Mouse (Mus musculus): Measurements from ENCODE around the gene Rnf5.

The Rnf5 gene

DNA sequence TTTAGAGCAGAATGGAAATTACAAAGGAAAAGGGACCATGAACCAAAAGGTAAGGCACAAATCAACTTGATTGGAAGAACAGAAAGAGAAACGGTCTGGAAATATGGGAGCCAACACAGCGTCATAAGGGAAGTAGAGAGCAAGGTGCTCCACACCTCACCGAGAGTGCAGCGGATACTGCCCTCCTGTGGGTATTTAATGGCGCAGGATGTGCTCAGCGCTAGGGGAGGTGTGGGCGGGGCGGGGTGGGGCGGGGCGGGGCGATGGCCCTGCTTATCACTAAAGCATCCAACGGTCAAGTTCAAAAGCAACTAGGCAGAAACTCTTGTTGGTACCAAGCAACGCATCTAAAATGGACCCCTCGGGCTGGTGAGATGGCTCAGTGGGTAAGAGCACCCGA, 43.6 kb downstream of the Rnf5 start:
- in situ Hi-C loops (cut with MboI, MseI): no loop called here

- in situ Hi-C loops (cut with MboI, MseI): no loop called here
Measured at GRCm38 (mm10) chr17:34559116-34559515, 44.4 kb downstream of the Rnf5 start.

- in situ Hi-C loops (cut with MboI, MseI): no loop called here
Measured at GRCm38 (mm10) chr17:34557411-34557810, 46.1 kb downstream of the Rnf5 start.

DNA sequence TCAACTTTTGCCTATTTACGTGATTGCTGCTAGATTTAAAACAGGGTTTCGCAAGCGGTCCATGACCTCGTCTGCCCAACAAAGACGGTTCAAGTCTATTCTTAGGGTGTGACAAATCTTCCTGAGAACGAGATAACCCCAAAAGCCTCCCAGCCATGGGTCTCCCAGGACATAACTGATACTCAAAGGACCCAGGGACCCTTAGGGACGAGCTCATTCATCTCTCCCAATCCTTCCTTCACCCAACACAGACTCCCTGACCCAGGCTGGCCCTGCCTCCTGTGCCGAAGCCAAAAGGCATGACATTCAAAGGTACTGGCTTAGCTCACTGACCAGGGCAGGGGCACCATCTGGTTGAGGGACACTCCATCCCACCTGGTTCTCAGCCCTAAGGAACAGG, 47.1 kb downstream of the Rnf5 start:
- in situ Hi-C loops (cut with MboI, MseI): no loop called here

DNA sequence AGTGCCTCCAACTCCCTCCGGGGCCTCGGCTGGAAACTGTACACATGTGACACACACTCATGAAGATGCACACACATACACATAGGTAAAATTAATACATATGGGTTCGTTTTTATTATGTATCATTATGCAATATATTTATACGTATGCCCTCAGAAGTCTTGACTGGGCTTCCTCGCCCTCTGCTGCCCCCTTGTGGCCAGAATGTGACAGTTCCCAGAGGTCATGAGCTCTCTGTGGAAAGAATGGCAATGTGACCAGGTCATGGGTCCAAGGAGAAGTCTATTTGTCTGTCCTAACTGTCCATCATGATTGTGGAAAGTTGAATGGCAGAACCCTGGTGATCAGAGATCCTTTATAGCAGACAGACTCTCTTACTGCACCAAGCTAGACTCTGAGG, 48.0 kb downstream of the Rnf5 start:
- in situ Hi-C loops (cut with MboI, MseI): no loop called here

Data from T-helper 1 cell (primary cell).